Mouse (Mus musculus): Measurements from ENCODE around the gene Hist1h2bg.
"Not testable (repeated sequence)": the region's sequence is repeated elsewhere in the genome, so short reads cannot be mapped to it uniquely, and the experiment has no call there.

Hist1h2bg gene

GRCm38 (mm10) chr13:23538249-23538648, 32.9 kb upstream of the Hist1h2bg start:
- no peak for DNase-seq (ENCODE audit: low read depth in 2 of 2, low spot score in 2 of 2)

- DNase-seq (ENCODE audit: low read depth in 2 of 2, low spot score in 2 of 2), result not testable (repeated sequence)
Observed at GRCm38 (mm10) chr13:23539821-23540220, 31.4 kb upstream of the Hist1h2bg start.

- no peak for DNase-seq (ENCODE audit: low read depth in 2 of 2, low spot score in 2 of 2)
Observed at GRCm38 (mm10) chr13:23541497-23541896, 29.7 kb upstream of the Hist1h2bg start.

- not testable (repeated sequence) for DNase-seq (ENCODE audit: low read depth in 2 of 2, low spot score in 2 of 2)
Observed at GRCm38 (mm10) chr13:23542225-23542980, 28.8 kb upstream of the Hist1h2bg start.

- DNase-seq (ENCODE audit: low read depth in 2 of 2, low spot score in 2 of 2), result peak; percentile 61 to 66
Observed at GRCm38 (mm10) chr13:23542999-23543607, 28.1 kb upstream of the Hist1h2bg start, which contains the start of gene Hist1h2bh. Gene Hist1h2bh, minus strand, starts transcription at chr13:23543392.

- DNase-seq (ENCODE audit: low read depth in 2 of 2, low spot score in 2 of 2), result peak; percentile 75 to 82
Observed at GRCm38 (mm10) chr13:23543965-23544786, 27.0 kb upstream of the Hist1h2bg start, which contains the start of gene Hist1h3f. Gene Hist1h3f, plus strand, starts transcription at chr13:23544052.

GRCm38 (mm10) chr13:23544787-23545120, 26.4 kb upstream of the Hist1h2bg start:
- DNase-seq (ENCODE audit: low read depth in 2 of 2, low spot score in 2 of 2), result peak in 1 of 2 experiments; percentile 53

- no peak for DNase-seq (ENCODE audit: low read depth in 2 of 2, low spot score in 2 of 2)
Observed at GRCm38 (mm10) chr13:23546694-23547093, 24.5 kb upstream of the Hist1h2bg start.

- DNase-seq (ENCODE audit: low read depth in 2 of 2, low spot score in 2 of 2), result no peak
Observed at GRCm38 (mm10) chr13:23550761-23551145, 20.4 kb upstream of the Hist1h2bg start.

GRCm38 (mm10) chr13:23551146-23551834, 19.9 kb upstream of the Hist1h2bg start, which contains the start of gene Hist1h4f:
Gene Hist1h4f, minus strand, starts transcription at chr13:23551648.
- peak; percentile 61 to 81 for DNase-seq (ENCODE audit: low read depth in 2 of 2, low spot score in 2 of 2)

GRCm38 (mm10) chr13:23551931-23552914, 19.0 kb upstream of the Hist1h2bg start:
- no peak for DNase-seq (ENCODE audit: low read depth in 2 of 2, low spot score in 2 of 2)

- no peak for DNase-seq (ENCODE audit: low read depth in 2 of 2, low spot score in 2 of 2)
Observed at GRCm38 (mm10) chr13:23552962-23553361, 18.2 kb upstream of the Hist1h2bg start, which contains the start of gene Hist1h1d. Gene Hist1h1d, plus strand, starts transcription at chr13:23553262.

GRCm38 (mm10) chr13:23554393-23554792, 16.8 kb upstream of the Hist1h2bg start:
- no peak for DNase-seq (ENCODE audit: low read depth in 2 of 2, low spot score in 2 of 2)

GRCm38 (mm10) chr13:23554925-23555838, 16.0 kb upstream of the Hist1h2bg start:
- peak; percentile 30 to 57 for DNase-seq (ENCODE audit: low read depth in 2 of 2, low spot score in 2 of 2)

GRCm38 (mm10) chr13:23555839-23556416, 15.3 kb upstream of the Hist1h2bg start:
- peak; percentile 28 to 57 for DNase-seq (ENCODE audit: low read depth in 2 of 2, low spot score in 2 of 2)

- no peak for DNase-seq (ENCODE audit: low read depth in 2 of 2, low spot score in 2 of 2)
Observed at GRCm38 (mm10) chr13:23556906-23557305, 14.3 kb upstream of the Hist1h2bg start.

GRCm38 (mm10) chr13:23560699-23561098, 10.5 kb upstream of the Hist1h2bg start:
- DNase-seq (ENCODE audit: low read depth in 2 of 2, low spot score in 2 of 2), result not testable (repeated sequence)

GRCm38 (mm10) chr13:23561531-23561882, 9.7 kb upstream of the Hist1h2bg start:
- DNase-seq (ENCODE audit: low read depth in 2 of 2, low spot score in 2 of 2), result not testable (repeated sequence)
